ENCODE assay signal across 8 mouse cellular contexts in genomic region chr10:3818940-3819701, GRCm38 (mm10).
DNase-seq lines count a peak whose midpoint lies in the region; ATAC-seq lines count a peak whose summit lies in the region.

No protein-coding gene starts in this region.

- H3K9me3 ChIP-seq in hindbrain, embryonic 13.5 days: no peaks in the 10 kb centered on the region

- peak; percentile 74; the same call in 1 of the 2 replicates for ATAC-seq in hindbrain, embryonic 13.5 days (ENCODE audit: low FRiP score)

- WGBS in hindbrain, embryonic 13.5 days: 34% methylated on average over 5 of the region's 5 CpGs

- H3K4me2 ChIP-seq in hindbrain, embryonic 13.5 days: no peak overlapping the region

- H3K27me3 ChIP-seq in hindbrain, embryonic 13.5 days: no peaks in the 10 kb centered on the region

- no peaks in the 10 kb centered on the region; the same call in 1 of the 2 replicates for H3K4me1 ChIP-seq in hindbrain, embryonic 13.5 days (replicated peaks)

- no peak overlapping the region for H3K9ac ChIP-seq in hindbrain, embryonic 13.5 days

- DNase-seq in right cerebral cortex, adult 2 months (ENCODE audit: low spot score in 2 of 2): peak; percentile 28 to 40
- no peak for DNase-seq in right cerebral cortex, postnatal 25 days
- DNase-seq in left cerebral cortex, postnatal 14 days (ENCODE audit: low spot score in 2 of 2): peak; percentile 50 to 67
- peak; percentile 60 for DNase-seq in retina, postnatal 1 day
- DNase-seq in thymus, postnatal 36 days: no peak
- no peak for DNase-seq in heart, postnatal 36 days
- no peak for DNase-seq in thymus, postnatal 4 days

- no peak overlapping the region for H3K4me3 ChIP-seq in hindbrain, embryonic 13.5 days

- H3K36me3 ChIP-seq in hindbrain, embryonic 13.5 days: no peaks in the 10 kb centered on the region

- intact Hi-C loops in left cerebral cortex, postnatal 14 days (cut with DNase I): no loop called here
- intact Hi-C loops in heart, postnatal 36 days (cut with DNase I): no loop called here

- no peak overlapping the region for H3K27ac ChIP-seq in hindbrain, embryonic 13.5 days

Comparison
In these comparisons a context has a peak if more than half of its experiments do, and no peak if none do; other contexts are left out.
1. DNase-seq: peak in right cerebral cortex, adult 2 months (2 of 2), left cerebral cortex, postnatal 14 days (2 of 2) and retina, postnatal 1 day (single experiment); none in right cerebral cortex, postnatal 25 days (single experiment), thymus, postnatal 36 days (0 of 2), heart, postnatal 36 days (0 of 2) and thymus, postnatal 4 days (single experiment).